Mouse (Mus musculus) T-helper 1 cell (primary cell): ENCODE data around the gene Hhex.

Experiments
- in situ Hi-C: fragments of 300-600 bp; cut with MboI, MseI; formaldehyde crosslinking; loops from one replicate; pipeline ENCODE4 v1.15.1; 2025; ENCODE audit warnings: high pct_unique_total_duplicates

Gene Hhex

GRCm38 (mm10) chr19:37448212-37448611, 13.6 kb downstream of the Hhex start:
- in situ Hi-C loops = loop anchor here (10.0 kb wide), 1 partner anchor 367 kb away; no protein-coding TSS in a partner anchor

GRCm38 (mm10) chr19:37449246-37449645, 14.6 kb downstream of the Hhex start:
- in situ Hi-C loops = loop anchor here (10.0 kb wide), 1 partner anchor 366 kb away; no protein-coding TSS in a partner anchor

GRCm38 (mm10) chr19:37455528-37455927, 20.9 kb downstream of the Hhex start:
- in situ Hi-C loops = no loop called here

GRCm38 (mm10) chr19:37455961-37456360, 21.4 kb downstream of the Hhex start:
- in situ Hi-C loops = no loop called here

GRCm38 (mm10) chr19:37458013-37458412, 23.4 kb downstream of the Hhex start:
- in situ Hi-C loops = no loop called here

GRCm38 (mm10) chr19:37466403-37466802, 31.8 kb downstream of the Hhex start:
- in situ Hi-C loops = no loop called here

- in situ Hi-C loops = no loop called here
Measured at GRCm38 (mm10) chr19:37466978-37467377, 32.4 kb downstream of the Hhex start.

GRCm38 (mm10) chr19:37468841-37469566, 34.4 kb downstream of the Hhex start:
- in situ Hi-C loops = no loop called here

- in situ Hi-C loops = no loop called here
Measured at GRCm38 (mm10) chr19:37471680-37472079, 37.1 kb downstream of the Hhex start.

- in situ Hi-C loops = no loop called here
Measured at GRCm38 (mm10) chr19:37472589-37472988, 38.0 kb downstream of the Hhex start.

- in situ Hi-C loops = no loop called here
Measured at GRCm38 (mm10) chr19:37481704-37482103, 47.1 kb downstream of the Hhex start.

- in situ Hi-C loops = no loop called here
Measured at GRCm38 (mm10) chr19:37482556-37483187, 48.1 kb downstream of the Hhex start.

- in situ Hi-C loops = no loop called here
Measured at GRCm38 (mm10) chr19:37484787-37485186, 50.2 kb downstream of the Hhex start.

- in situ Hi-C loops = no loop called here
Measured at GRCm38 (mm10) chr19:37486801-37487200, 52.2 kb downstream of the Hhex start.

- in situ Hi-C loops = no loop called here
Measured at GRCm38 (mm10) chr19:37487811-37488475, 53.3 kb downstream of the Hhex start.

- in situ Hi-C loops = no loop called here
Measured at GRCm38 (mm10) chr19:37488608-37489262, 54.1 kb downstream of the Hhex start.
